Mouse (Mus musculus) left cerebral cortex, postnatal 14 days (tissue): ENCODE data around the gene Tmem63b. TPM values are rescaled to one million over a fixed set of nuclear protein-coding genes. Genes with fewer than 3 reads are reported as not detected.

ENCODE experiments used
- DNase-seq, 2 experiments: peaks; one replicate each; pipeline ENCODE4 v3.0.0; 2021 to 2022; ENCODE audit warnings: low spot score in 2 of 2, mixed read lengths in 1 of 2
- intact Hi-C: fragments of 180-260 bp; cut with DNase I; formaldehyde crosslinking; loops from one replicate; pipeline ENCODE4 v1.15.1; 2025
- total RNA-seq, 2 experiments: library from RNA; stranded (reverse); gene quantifications; 2 replicates each; pipeline ENCODE4 v1.2.3; 2021

Tmem63b gene
- total RNA-seq, 2 experiments from 2014 or later, result 220 to 225 TPM

- DNase-seq, result no peak
- intact Hi-C loops, result no loop called here
Measured at GRCm38 (mm10) chr17:45684667-45685131, 2.0 kb downstream of the Tmem63b start.

GRCm38 (mm10) chr17:45682843-45683242 lies 3.9 kb downstream of the Tmem63b start:
- no peak for DNase-seq
- intact Hi-C loops, result no loop called here

- peak in 1 of 2 experiments; percentile 62 for DNase-seq
Measured at GRCm38 (mm10) chr17:45681588-45681987, 5.1 kb downstream of the Tmem63b start.

GRCm38 (mm10) chr17:45680391-45680980 lies 6.2 kb downstream of the Tmem63b start:
- intact Hi-C loops, result no loop called here
- peak; percentile 75 to 83 for DNase-seq

More at GRCm38 (mm10) chr17:45681588-45681987, 5.1 kb downstream of the Tmem63b start:
- intact Hi-C loops, result no loop called here

GRCm38 (mm10) chr17:45678106-45678505 lies 8.6 kb downstream of the Tmem63b start:
- peak in 1 of 2 experiments; percentile 60 for DNase-seq
- intact Hi-C loops, result loop anchor here (5.0 kb wide), 1 partner anchor 39 kb away; no protein-coding TSS in a partner anchor

GRCm38 (mm10) chr17:45672598-45672997 lies 14.1 kb downstream of the Tmem63b start:
- intact Hi-C loops, result no loop called here
- DNase-seq, result no peak

- intact Hi-C loops, result no loop called here
Measured at GRCm38 (mm10) chr17:45671821-45672220, 14.9 kb downstream of the Tmem63b start.

GRCm38 (mm10) chr17:45667986-45668385 lies 18.7 kb downstream of the Tmem63b start:
- DNase-seq, result no peak
- intact Hi-C loops, result no loop called here

More at GRCm38 (mm10) chr17:45671821-45672220, 14.9 kb downstream of the Tmem63b start:
- DNase-seq, result no peak

GRCm38 (mm10) chr17:45667481-45667880 lies 19.2 kb downstream of the Tmem63b start:
- no peak for DNase-seq
- intact Hi-C loops, result no loop called here

GRCm38 (mm10) chr17:45666091-45666490 lies 20.6 kb downstream of the Tmem63b start:
- intact Hi-C loops, result no loop called here
- DNase-seq, result no peak

- DNase-seq, result no peak
- intact Hi-C loops, result loop anchor here (5.0 kb wide), 1 partner anchor 53 kb away; no protein-coding TSS in a partner anchor
Measured at GRCm38 (mm10) chr17:45664608-45665007, 22.1 kb downstream of the Tmem63b start.

- intact Hi-C loops, result loop anchor here (5.0 kb wide), 1 partner anchor 54 kb away; no protein-coding TSS in a partner anchor
- peak; percentile 86 to 88 for DNase-seq
Measured at GRCm38 (mm10) chr17:45663106-45663919, 23.4 kb downstream of the Tmem63b start.

- DNase-seq, result no peak
- intact Hi-C loops, result no loop called here
Measured at GRCm38 (mm10) chr17:45659225-45659624, 27.5 kb downstream of the Tmem63b start, which contains the start of gene Capn11. TSS of gene Capn11 (minus strand) at chr17:45659325.

GRCm38 (mm10) chr17:45655820-45656219 lies 30.9 kb downstream of the Tmem63b start:
- intact Hi-C loops, result no loop called here
- DNase-seq, result no peak

GRCm38 (mm10) chr17:45653233-45653632 lies 33.5 kb downstream of the Tmem63b start:
- DNase-seq, result no peak
- intact Hi-C loops, result no loop called here

GRCm38 (mm10) chr17:45644185-45644584 lies 42.5 kb downstream of the Tmem63b start:
- intact Hi-C loops, result no loop called here

GRCm38 (mm10) chr17:45642701-45643100 lies 44.0 kb downstream of the Tmem63b start:
- intact Hi-C loops, result no loop called here
- DNase-seq, result peak; percentile 74 to 78

More at GRCm38 (mm10) chr17:45644185-45644584, 42.5 kb downstream of the Tmem63b start:
- no peak for DNase-seq

GRCm38 (mm10) chr17:45641981-45642380 lies 44.7 kb downstream of the Tmem63b start:
- intact Hi-C loops, result no loop called here
- no peak for DNase-seq

GRCm38 (mm10) chr17:45638596-45639295 lies 48.0 kb downstream of the Tmem63b start:
- no peak for DNase-seq
- intact Hi-C loops, result no loop called here

GRCm38 (mm10) chr17:45634033-45634432 lies 52.7 kb downstream of the Tmem63b start:
- no peak for DNase-seq
- intact Hi-C loops, result no loop called here
